Mouse (Mus musculus) megakaryocyte, adult 5-6 weeks (primary cell): ENCODE data around the gene Hbp1. TPM values are rescaled to one million over a fixed set of nuclear protein-coding genes. Genes with fewer than 3 reads are reported as not detected.

Experiments used
- ATAC-seq: 2 replicates; pipeline ENCODE4 v1.8.0; 2016; ENCODE audit warnings: mild to moderate bottlenecking, inconsistent platforms; ENCODE audit not compliant: poor library complexity, severe bottlenecking
- total RNA-seq, 2 experiments: library from RNA; stranded (forward) in 1 of 2; stranded (reverse) in 1 of 2; fragments of 153-499, 151-499 nt in 1 of 2; fragments of 221-1000, 200-1000 nt in 1 of 2; gene quantifications; 2 replicates each; pipeline versions ENCODE4 v1.2.3 to v1.2.4; 2015 to 2017

The Hbp1 gene
- total RNA-seq, 2 experiments from 2014 or later, result 63.7 to 80.3 TPM

- no peak for ATAC-seq
Observed at GRCm38 (mm10) chr12:31912966-31913551, 37.3 kb downstream of the Hbp1 start.

- no peak for ATAC-seq
Observed at GRCm38 (mm10) chr12:31907436-31907835, 42.9 kb downstream of the Hbp1 start.

- ATAC-seq, result no peak
Observed at GRCm38 (mm10) chr12:31905696-31906551, 44.4 kb downstream of the Hbp1 start.

GRCm38 (mm10) chr12:31900391-31900914 lies 49.9 kb downstream of the Hbp1 start:
- ATAC-seq, result no peak

GRCm38 (mm10) chr12:31897456-31897855 lies 52.9 kb downstream of the Hbp1 start:
- ATAC-seq, result no peak

- ATAC-seq, result no peak
Observed at GRCm38 (mm10) chr12:31896986-31897385, 53.3 kb downstream of the Hbp1 start.

GRCm38 (mm10) chr12:31896295-31896694 lies 54.0 kb downstream of the Hbp1 start:
- no peak for ATAC-seq

GRCm38 (mm10) chr12:31895888-31896287 lies 54.4 kb downstream of the Hbp1 start:
- ATAC-seq, result no peak

GRCm38 (mm10) chr12:31895095-31895734 lies 55.1 kb downstream of the Hbp1 start:
- ATAC-seq, result no peak

GRCm38 (mm10) chr12:31892771-31893170 lies 57.6 kb downstream of the Hbp1 start:
- ATAC-seq, result no peak

- ATAC-seq, result no peak
Observed at GRCm38 (mm10) chr12:31892079-31892478, 58.3 kb downstream of the Hbp1 start.

- ATAC-seq, result no peak
Observed at GRCm38 (mm10) chr12:31890685-31891084, 59.6 kb downstream of the Hbp1 start.

GRCm38 (mm10) chr12:31885844-31886606 lies 64.3 kb downstream of the Hbp1 start:
- ATAC-seq, result no peak

GRCm38 (mm10) chr12:31885084-31885483 lies 65.3 kb downstream of the Hbp1 start:
- no peak for ATAC-seq

- ATAC-seq, result no peak
Observed at GRCm38 (mm10) chr12:31884365-31884764, 66.0 kb downstream of the Hbp1 start.

- ATAC-seq, result no peak
Observed at GRCm38 (mm10) chr12:31882736-31883135, 67.6 kb downstream of the Hbp1 start.

GRCm38 (mm10) chr12:31876775-31877174 lies 73.6 kb downstream of the Hbp1 start:
- no peak for ATAC-seq
